9 mouse cellular contexts compared by ENCODE assay signal in genomic region chr7:128860709-128861108, GRCm38 (mm10).
DNase-seq lines count a peak whose midpoint lies in the region; ATAC-seq and TF ChIP-seq lines count a peak whose summit lies in the region.
"Had no signal": no experiment of that assay in that cellular context is flagged by ENCODE, and none has a peak within 500 bp of the region (broad histone marks: within the 10 kb centered on the region; RNA-seq: fewer than 3 reads in every experiment).

No protein-coding gene starts in this region.

- 69% methylated on average over 4 of the region's 4 CpGs for WGBS in heart, embryonic 12.5 days

- H3K27me3 ChIP-seq in heart, embryonic 12.5 days (replicated peaks), result no peaks in the 10 kb centered on the region

- H3K9me3 ChIP-seq in heart, embryonic 12.5 days (replicated peaks), result no peaks in the 10 kb centered on the region
- H3K9me3 ChIP-seq: megakaryocyte, embryonic 14.5 days had no signal

- no peak overlapping the region for H3K4me2 ChIP-seq in heart, embryonic 12.5 days

- no peaks in the 10 kb centered on the region for H3K36me3 ChIP-seq in heart, embryonic 12.5 days

- no peak overlapping the region for H3K27ac ChIP-seq in heart, embryonic 12.5 days (ENCODE audit: poor library complexity, severe bottlenecking)
- H3K27ac ChIP-seq in gastrocnemius, adult 2 months, result no peak overlapping the region

- ATAC-seq in heart, embryonic 12.5 days (ENCODE audit: insufficient number of reproducible peaks, low FRiP score), result no peak

- no peak overlapping the region for H3K4me3 ChIP-seq in heart, embryonic 12.5 days
- H3K4me3 ChIP-seq in gastrocnemius, adult 2 months, result no peak overlapping the region
- H3K4me3 ChIP-seq: megakaryocyte, embryonic 14.5 days had no signal

- no peak for TF ChIP-seq CTCF in gastrocnemius, adult 2 months (IDR thresholded peaks at IDR 0.05)

- peak; percentile 86 for DNase-seq in heart, adult 11 months
- peak; percentile 9 for DNase-seq in ovary, postnatal 14 days (ENCODE audit: low spot score)
- DNase-seq in ovary, adult 18-20 months (ENCODE audit: low spot score), result no peak
- peak; percentile 49 for DNase-seq in gastrocnemius, adult 2 months
- peak; percentile 13 to 33 for DNase-seq in layer of hippocampus, postnatal 14 days (ENCODE audit: low spot score in 2 of 2)
- no peak for DNase-seq in spleen, postnatal 14 days (ENCODE audit: low spot score in 2 of 2)
- DNase-seq in thymus, postnatal 25 days, result no peak

- intact Hi-C loops in gastrocnemius, adult 2 months (cut with DNase I), result loop anchor here (2.0 to 5.0 kb wide), 2 partner anchors 446 to 647 kb away; no protein-coding TSS in a partner anchor

- no peaks in the 10 kb centered on the region for H3K4me1 ChIP-seq in heart, embryonic 12.5 days (replicated peaks)
- H3K4me1 ChIP-seq: megakaryocyte, embryonic 14.5 days had no signal

- no peak overlapping the region for H3K9ac ChIP-seq in heart, embryonic 12.5 days

Comparison
In these comparisons a context has a peak if more than half of its experiments do, and no peak if none do; other contexts are left out.
1. DNase-seq: peak in heart, adult 11 months (single experiment), ovary, postnatal 14 days (single experiment), gastrocnemius, adult 2 months (single experiment) and layer of hippocampus, postnatal 14 days (2 of 2); none in ovary, adult 18-20 months (single experiment), spleen, postnatal 14 days (0 of 2) and thymus, postnatal 25 days (single experiment).